Mouse (Mus musculus): ENCODE results near the gene Plekhh1.

DNA sequence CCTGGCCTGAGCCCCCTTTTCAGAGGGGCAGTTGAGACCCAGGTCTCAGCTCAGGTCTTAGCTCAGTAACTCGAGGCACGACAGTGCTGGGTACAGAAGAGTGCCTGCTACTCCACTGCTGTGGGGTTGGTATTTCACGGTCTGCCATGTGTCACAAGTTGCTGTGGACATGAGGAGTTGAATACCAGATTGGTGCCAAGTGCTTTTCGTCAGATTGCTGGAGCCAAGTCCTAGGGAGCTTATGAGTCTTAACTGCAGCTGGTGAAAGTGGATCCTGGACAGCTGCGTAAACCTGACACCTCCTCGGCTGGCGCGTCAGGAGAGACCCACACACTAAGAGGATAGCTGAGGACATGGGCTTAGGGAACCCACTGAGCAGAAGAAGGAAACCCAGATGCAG is 15.7 kb downstream of the Plekhh1 start:
- TF ChIP-seq CTCF (IDR thresholded peaks at IDR 0.05; ENCODE audit: insufficient read depth, low read depth, low read length) = no peak
- TF ChIP-seq POLR2A (IDR thresholded peaks at IDR 0.05; ENCODE audit: insufficient read depth, low read depth, low read length) = no peak
